Mouse (Mus musculus) T-helper 1 cell (primary cell): ENCODE measurements around the gene Angpt4.

Experiments used
- in situ Hi-C: fragments of 300-600 bp; cut with MboI, MseI; formaldehyde crosslinking; loops from one replicate; pipeline ENCODE4 v1.15.1; 2025; ENCODE audit warnings: high pct_unique_total_duplicates

Angpt4 gene

GRCm38 (mm10) chr2:151979470-151980354, 68.7 kb downstream of the Angpt4 start, which contains the start of gene Fam110a:
TSS of gene Fam110a (minus strand) at chr2:151980219.
- in situ Hi-C loops = loop anchor here (10.0 to 25.0 kb wide), 3 partner anchors 355 to 1075 kb away; partner anchors contain the start of genes Abhd12, Gins1 and Rbck1

GRCm38 (mm10) chr2:151980355-151980693, 69.3 kb downstream of the Angpt4 start:
- in situ Hi-C loops = loop anchor here (25.0 kb wide), 1 partner anchor 807 kb away; no protein-coding TSS in a partner anchor

- in situ Hi-C loops = loop anchor here (25.0 kb wide), 1 partner anchor 806 kb away; no protein-coding TSS in a partner anchor
These were observed 70.3 kb downstream of the Angpt4 start for GRCm38 (mm10) chr2:151981268-151981667.

- in situ Hi-C loops = loop anchor here (25.0 kb wide), 1 partner anchor 805 kb away; no protein-coding TSS in a partner anchor
These were observed 71.5 kb downstream of the Angpt4 start for GRCm38 (mm10) chr2:151982476-151982875.

- in situ Hi-C loops = loop anchor here (25.0 kb wide), 1 partner anchor 803 kb away; no protein-coding TSS in a partner anchor
These were observed 73.0 kb downstream of the Angpt4 start for GRCm38 (mm10) chr2:151984019-151984418.

- in situ Hi-C loops = loop anchor here (25.0 kb wide), 1 partner anchor 802 kb away; no protein-coding TSS in a partner anchor
These were observed 74.6 kb downstream of the Angpt4 start for GRCm38 (mm10) chr2:151985426-151986172.

- in situ Hi-C loops = loop anchor here (25.0 kb wide), 1 partner anchor 800 kb away; no protein-coding TSS in a partner anchor
These were observed 75.9 kb downstream of the Angpt4 start for GRCm38 (mm10) chr2:151986958-151987357.

GRCm38 (mm10) chr2:151988978-151989377, 78.0 kb downstream of the Angpt4 start:
- in situ Hi-C loops = loop anchor here (25.0 kb wide), 1 partner anchor 798 kb away; no protein-coding TSS in a partner anchor

- in situ Hi-C loops = loop anchor here (25.0 kb wide), 1 partner anchor 796 kb away; no protein-coding TSS in a partner anchor
These were observed 80.0 kb downstream of the Angpt4 start for GRCm38 (mm10) chr2:151990985-151991394.

- in situ Hi-C loops = loop anchor here (25.0 kb wide), 1 partner anchor 796 kb away; no protein-coding TSS in a partner anchor
These were observed 80.4 kb downstream of the Angpt4 start for GRCm38 (mm10) chr2:151991446-151991845.

- in situ Hi-C loops = loop anchor here (25.0 kb wide), 1 partner anchor 793 kb away; no protein-coding TSS in a partner anchor
These were observed 83.5 kb downstream of the Angpt4 start for GRCm38 (mm10) chr2:151994350-151995122.
